Mouse (Mus musculus) kidney, postnatal 4 days (tissue): ENCODE measurements around the gene Arl6ip5.

Source experiments
- DNase-seq, 2 experiments: peaks; one replicate each; pipeline ENCODE4 v3.0.0; 2021; ENCODE audit warnings: mixed read lengths in 2 of 2

Gene Arl6ip5

DNA sequence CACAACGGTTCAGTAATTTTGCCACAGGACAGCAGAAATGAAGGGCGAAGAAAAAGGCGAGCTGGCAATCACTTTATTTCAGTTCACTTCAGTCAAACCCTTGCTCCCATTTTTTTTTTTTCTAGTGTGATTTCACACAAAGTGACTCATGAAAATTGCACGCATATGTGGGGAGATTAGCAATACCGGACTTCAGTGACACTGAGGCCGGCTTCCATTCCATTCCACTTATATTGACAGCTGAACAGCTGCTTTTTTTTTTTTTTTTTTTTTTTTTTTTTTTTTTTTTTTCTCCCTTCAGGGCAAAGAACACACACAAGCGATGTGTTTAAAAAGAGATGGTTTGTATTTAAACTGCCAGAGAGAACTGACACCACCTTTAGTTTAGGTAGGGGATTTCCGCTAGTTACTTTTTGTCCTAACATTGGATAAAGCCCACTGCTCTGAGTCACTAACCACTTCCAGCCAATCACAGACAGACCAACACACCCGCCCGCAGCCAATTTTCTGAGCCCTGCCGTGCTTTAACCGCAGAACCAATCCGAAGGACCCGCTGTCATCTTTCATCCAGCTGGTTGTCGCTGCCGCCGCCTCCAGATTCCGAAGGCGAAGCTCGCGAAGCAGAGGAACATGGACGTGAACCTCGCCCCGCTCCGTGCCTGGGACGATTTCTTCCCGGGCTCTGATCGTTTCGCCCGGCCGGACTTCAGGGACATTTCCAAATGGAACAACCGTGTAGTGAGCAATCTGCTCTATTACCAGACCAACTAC, at the start of gene Arl6ip5:
Gene Arl6ip5 (plus strand): TSS at position 499 of the 771 bp plus-strand sequence.
- peak; percentile 89 to 93 for DNase-seq

DNA sequence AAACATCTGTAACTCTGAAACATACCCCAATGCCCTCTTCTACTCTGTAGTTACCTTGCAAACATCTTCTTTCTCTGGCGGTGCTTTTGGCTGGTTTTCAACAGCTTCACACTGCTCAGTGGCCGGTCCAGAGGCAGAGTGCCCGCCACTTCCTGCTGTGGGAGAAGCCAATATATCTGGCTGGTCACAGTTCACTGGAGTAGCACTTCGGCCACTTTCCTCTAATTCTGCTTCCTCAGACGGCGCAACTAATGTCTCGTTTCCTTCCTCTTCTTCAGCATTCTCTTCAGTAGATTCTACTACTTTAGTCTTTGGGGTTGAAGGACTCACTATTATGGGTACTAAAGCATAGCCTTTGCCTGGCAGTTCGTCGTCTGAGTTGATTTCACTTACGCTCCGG, 34.8 kb upstream of the Arl6ip5 start:
- peak; percentile 48 to 57 for DNase-seq

DNA sequence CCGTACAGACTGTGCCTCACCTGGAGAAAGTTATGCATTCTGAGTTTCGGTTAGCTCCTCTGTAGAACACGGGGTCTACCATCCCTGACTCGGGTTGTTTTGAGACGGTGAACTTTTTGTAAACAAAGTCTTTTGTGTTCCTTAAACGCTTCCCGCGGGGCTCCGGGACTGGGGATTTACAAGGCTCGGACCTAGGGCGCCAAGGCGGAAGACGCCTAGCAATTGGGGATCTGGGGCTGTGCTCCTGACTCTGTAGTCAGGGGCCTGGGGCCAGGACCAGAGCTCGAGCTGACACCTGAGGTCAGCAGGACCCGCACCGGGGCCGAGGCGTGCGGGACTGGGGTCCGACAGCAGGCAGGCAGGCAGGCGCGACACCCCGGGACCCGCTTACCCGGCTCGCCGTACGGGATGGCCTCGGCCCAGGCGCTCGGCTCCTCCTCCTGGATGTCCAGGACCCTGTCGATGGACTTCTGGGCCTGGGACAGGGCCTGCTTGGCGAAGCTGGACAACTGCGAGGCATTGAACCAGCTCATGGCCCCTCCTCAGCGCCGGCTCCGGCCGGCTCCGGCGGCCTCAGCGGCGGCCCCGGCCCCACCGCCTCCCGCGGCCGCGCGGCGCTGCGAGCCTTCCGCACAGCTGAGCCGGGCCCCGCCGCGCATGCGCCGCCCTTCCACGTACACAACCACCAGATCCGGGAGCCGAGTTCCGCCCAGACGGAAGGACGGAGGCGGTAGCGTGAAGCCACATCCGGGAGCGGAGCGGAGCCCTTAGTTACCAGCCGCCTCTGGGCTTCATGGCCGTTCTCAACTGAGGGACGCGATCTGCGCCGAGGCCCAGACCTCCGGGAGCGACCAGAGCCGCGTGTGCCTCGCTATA, 31.8 kb upstream of the Arl6ip5 start, which contains the start of gene Tmf1:
Gene Tmf1 (minus strand): TSS at position 632 of the 876 bp plus-strand sequence.
- peak; percentile 97 to 98 for DNase-seq

DNA sequence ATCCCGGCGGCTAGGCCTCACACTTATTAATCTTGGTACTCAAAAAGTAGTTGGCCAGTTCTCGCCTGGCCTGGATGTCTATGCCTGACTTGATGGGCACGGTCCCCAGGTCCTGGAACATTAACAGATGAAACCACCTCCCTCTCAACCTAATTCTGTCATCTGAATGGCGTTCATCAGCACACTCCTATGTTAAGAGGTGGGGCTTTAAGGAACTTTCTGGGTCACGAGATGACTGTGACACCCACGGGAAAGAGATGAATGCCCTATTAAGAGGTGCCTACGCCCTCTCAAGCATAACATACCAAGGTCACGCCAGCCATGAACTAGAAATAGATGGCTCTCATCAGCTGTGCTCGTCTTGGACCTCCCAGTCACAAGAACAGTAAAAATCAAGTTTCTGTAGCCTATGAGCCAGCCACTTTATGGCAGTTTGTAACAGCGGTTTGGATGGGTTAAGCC, 31.1 kb upstream of the Arl6ip5 start:
- no peak for DNase-seq

DNA sequence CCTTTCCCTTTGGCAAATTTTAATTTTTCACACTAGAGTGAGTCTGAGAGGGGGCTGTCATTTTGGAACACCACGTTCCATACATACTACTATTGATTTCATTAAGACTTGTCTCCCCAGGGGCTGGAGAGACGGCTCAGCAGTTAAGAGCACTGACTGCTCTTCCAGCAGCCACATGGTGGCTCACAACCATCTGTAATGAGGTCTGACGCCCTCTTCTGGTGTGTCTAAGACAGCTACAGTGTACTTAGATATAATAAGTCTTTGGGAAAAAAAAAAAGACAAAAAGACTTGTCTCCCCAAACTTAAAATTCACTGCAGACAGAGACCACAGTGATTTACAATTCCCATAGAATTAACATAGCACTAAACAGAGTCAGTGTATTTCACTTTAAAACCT, 10.1 kb upstream of the Arl6ip5 start:
- no peak for DNase-seq

DNA sequence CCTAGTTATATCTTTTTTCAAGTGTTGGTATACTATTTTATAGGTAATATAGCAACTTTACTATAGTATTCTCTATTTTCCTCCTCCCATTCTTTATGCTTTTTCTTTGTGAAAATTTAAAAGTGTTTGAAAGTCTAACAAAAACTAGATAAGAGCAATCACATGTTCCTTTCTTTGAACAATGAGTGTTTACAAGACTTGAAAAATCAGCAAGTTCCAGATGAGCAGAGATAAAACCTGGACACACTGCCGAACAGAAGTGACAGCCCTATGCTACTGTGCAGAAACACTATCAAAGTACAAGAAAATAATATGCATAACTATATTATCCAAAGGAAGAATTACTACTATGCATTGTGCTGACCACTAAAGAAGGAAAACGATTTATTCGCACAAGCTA, 8.0 kb upstream of the Arl6ip5 start:
- no peak for DNase-seq

DNA sequence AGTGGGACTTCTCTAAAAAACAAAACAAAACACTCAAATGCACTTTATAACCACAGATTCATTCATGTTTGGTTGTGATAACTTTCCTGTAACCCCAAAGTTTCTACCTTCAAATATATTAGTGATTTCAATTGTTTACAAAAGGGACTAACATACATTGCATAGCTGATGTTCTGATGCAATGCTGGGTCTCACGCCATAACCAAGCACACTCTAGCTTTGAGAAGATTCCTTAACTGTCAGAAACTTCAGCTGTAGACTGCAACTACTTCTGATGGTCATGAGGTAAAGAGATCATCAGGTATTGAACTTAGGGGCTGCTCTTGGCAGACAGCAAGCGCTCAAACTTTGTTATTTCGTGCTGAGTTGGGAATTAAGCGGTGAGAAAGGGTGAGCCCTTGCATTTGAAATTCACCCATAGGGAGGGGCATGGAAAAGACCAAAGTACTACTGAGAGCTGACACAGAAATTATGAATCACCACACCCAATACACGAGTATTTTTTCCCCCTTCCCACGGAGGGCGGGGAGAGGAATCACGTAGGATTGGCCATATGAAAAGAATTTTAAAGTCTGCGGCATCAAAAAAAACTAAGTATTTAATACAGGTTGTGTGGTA, 6.1 kb upstream of the Arl6ip5 start:
- DNase-seq: no peak

DNA sequence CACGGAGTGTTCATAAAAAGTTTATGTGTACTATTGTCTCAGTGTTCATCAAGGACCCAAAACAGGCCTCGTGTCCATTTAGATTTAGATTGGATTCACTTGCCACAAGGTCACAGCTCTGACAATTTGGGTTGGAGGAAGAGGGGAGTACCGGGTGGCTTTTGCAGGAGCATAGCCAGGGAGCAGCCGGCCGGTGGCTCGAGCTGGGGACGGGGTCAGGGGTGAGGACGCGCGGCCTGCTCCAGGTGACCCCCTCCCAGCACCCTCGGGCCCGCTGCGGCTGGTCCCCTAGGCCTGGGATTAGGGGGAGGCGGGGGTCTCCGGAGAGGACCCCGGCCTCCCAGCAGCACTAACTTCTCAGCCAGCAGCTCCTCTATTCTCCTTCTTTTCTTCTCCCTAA, 5.5 kb upstream of the Arl6ip5 start:
- DNase-seq: peak; percentile 43 to 60

DNA sequence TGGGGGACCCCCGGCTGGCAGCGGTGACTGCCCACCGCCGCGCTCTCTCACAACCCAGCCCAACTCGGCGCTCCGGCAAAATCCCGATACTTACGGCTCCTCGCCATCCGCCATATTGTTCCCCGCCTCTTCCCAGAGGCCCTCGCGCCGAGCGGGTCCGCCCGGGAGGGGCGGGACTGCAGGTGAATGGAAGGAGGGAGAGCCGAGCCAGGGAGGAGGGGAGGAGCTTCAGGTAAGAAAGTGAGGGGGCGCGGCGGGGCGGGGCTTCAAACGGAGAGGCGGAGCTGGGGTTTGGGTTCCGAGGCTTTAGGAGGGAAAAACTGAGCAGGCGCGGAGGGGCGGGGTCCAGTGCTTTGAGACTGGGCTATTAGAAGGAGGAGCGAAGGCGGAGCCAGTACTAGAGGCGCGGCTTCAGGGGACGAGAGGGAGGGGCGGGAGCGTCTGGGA, 5.0 kb upstream of the Arl6ip5 start, which contains the start of gene Uba3:
Gene Uba3 (minus strand): TSS at position 209 of the 447 bp plus-strand sequence.
- DNase-seq: peak; percentile 100

DNA sequence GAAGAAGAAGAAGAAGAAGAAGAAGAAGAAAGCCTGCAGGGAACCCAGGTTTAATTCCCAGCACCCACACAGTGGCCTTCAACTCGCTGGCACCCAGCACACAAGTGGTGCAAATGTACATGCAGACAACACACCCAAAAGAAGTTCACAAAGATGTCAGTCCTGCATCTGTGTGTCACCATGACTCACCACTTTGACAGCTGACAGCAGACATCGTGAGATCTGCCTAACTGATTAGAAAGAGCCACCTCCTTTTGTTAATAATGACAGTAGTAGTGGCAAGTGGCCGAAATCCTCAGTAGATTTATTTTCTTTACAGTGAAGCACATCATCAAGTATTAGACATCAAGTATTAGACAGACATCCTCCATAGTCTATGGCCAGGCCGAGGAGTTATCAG, 3.4 kb upstream of the Arl6ip5 start:
- DNase-seq: no peak

DNA sequence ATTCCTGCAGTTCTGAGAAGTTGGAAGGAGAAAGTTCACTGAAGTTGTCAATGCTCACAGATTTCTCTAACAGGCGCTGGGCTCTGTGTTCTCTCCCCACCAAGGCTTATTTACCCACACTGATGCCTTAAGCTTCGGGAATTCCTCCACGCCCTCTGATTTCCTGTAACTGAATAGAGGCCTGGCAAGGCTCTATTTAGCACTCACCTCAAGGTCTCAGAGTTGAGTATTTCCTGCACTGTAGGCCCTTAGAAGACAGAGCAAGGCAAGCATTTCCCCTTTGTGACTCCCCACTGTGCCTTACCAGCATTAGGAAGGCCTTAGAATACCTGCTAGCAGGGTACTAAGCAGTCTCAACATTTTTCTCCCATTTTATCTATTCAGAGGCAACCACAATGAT, 2.1 kb upstream of the Arl6ip5 start:
- DNase-seq: no peak

DNA sequence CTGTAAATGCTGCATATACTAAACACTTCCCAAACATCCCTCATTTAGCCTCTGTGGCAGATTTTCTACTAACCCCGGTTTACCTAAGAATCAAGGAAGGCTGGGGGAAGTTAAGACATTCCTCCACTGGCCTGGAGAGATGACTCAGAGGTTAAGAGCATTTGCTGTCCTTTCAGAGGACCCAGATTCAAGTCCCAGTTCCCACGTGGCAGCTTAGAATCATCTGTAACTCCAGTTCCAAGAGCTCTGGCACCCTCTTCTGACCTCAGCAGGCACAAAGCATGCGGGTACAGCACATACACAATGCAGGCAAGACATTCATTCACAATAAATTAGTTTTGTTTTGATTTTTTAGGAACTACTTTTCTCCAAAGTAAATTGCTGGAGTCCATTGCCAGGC, 1.3 kb upstream of the Arl6ip5 start:
- no peak for DNase-seq

DNA sequence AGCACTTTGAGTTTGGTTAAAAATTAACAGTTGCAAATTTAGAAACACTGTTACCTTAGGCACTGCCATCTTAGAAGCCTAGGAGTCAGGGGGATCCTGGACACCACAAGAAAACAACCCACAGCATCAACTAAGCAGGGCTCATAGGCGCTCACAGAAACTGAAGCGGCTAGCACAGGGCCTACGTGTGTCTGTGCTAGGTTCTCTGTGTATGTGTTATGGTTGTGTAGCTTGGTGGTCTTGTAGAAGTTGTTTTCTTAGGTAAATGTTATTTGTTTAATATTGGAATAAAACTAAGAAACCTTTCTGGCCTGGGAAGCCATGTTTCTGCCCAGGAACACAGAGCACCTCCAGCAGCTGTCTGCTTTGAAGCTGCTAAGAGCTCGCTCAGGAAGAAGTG, 738 bp upstream of the Arl6ip5 start:
- no peak for DNase-seq

DNA sequence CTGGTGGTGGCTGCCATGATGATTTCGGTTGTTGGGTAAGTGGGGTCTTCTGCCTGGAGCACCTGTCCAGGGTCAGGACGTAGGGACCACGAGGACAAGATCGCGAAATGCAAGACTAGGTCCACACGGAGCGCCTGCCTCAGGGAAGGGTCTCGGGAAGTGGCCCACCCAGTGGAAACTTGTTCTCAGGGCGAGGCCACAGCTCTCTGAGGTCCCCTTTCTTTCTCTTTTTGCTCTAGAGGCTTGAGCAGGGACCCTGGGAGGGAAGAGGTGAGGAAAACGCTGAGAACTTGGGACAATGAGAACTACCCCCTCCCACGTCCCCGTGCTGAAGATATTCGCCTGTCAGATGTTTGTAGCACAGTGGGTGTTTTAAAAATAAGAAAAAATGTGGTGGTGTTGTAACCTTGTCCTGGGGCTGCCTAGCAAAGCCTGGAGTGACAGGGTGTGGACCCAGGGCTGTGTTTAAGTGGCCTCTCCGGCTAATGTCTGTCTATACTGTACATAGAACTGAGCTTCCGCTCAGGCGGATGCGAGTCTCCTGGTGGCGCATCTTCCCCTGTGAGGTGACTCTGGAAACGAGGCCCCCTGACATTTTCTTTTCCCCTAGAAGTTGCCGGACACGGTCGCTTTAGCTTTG, 593 bp downstream of the Arl6ip5 start:
- DNase-seq: peak; percentile 31 to 45

DNA sequence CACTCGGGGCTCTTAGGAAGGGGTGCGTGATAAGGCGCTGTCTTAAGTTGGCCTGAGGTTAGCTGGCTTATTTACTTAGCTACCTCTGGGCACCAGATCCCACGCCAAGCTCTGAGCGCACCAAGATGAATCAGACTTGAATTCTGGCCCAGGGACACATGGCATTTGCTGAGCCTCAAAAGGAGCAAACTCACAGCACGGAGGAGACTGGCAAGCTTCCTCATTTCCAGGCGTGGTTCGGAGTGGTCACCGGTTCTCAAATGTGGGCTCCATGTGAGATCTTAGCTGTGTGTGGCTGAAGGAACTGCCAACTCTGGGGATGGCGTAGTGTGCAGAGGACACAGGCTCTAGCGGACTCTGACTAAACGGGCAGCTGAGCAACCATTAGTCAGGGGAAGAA, 1.5 kb downstream of the Arl6ip5 start:
- peak in 1 of 2 experiments; percentile 11 for DNase-seq

DNA sequence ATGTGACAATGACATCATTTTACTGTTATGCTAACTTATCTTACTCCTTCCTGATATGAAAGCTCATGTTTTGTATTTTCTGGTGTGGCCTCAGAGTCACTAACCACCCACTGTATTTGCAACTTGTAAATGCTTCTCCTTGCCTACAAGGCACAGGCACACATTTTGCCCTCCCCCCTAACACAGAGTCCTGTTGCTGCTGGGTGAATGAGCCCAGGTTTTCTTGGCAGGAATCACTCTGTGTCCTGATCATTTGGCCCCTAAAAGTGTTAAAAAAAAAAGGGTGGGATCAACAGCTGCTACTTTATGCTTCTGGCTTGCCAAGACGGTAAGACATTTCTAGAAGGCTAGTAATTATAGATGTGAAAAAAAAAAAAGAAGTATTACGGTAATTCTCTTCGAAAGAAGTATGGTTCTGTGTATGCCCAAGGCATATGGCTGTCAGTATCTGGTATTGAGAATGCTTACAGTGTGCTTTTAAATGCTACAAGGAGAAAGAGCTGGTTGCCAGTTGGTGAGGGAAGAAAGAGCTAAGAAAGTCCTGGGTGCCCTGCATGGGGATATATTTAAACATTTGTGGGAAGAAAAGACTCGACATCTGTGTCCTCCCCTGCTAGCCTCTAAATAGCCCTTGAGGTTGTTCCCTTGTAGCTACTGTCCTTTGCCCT, 5.8 kb downstream of the Arl6ip5 start:
- no peak for DNase-seq

DNA sequence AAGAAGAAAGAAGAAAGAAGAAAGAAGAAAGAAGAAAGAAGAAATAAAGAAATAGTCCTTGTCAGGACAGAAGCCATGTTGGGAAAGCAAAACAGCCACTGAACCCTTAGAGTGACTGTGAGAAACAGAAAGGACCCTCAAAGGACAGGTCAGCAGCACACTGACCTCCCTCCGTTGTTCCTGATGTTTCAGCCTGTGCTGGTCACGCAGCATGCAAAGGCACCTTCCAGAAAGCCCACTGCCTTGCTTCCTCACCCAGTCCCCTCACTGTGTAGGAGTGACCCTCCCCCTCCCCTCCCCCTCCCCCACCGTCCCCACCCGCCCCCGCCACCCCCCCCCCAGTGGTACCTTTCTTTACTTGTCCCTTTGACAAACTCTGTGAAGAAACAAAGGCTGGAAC, 10.2 kb downstream of the Arl6ip5 start:
- DNase-seq: no peak

DNA sequence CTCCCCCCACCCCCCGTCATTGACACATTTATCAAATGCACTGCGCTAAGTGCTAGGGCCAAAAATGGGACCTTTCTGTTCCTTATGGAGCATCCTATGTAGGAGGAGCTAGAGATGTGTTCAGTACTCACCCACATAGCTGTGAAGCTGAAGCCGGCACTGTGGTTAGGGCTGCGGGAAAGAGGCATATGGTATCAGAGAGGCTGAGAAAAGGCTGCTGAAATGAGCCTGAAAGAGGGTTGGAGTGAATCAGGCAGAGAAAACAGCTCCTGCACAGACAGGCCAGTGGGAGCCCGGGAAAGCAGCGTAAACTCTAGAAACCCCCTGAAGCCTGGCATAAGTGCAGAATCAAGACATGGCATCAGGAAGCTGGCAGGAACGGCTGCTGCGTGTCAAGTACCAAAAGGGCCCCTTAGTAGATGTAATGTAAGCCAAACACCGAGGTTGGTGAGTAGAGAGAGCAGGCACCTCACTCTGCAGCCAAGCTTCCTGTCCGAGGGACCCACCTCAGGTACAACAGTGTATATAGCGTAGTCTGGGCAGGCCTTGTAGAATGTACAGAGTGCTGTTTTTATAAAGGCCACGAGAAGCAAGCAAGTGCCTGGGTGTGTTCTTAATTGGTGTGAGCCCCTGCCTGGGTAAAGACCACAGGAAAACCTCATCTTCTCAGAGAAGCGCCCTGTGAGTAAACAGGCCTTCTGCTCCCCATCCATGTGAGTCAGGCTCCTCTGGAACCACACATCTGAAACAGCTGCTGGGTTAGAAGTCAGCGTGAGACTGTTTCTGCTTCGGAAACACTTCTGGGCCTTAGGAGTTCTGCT, 10.9 kb downstream of the Arl6ip5 start:
- no peak for DNase-seq

DNA sequence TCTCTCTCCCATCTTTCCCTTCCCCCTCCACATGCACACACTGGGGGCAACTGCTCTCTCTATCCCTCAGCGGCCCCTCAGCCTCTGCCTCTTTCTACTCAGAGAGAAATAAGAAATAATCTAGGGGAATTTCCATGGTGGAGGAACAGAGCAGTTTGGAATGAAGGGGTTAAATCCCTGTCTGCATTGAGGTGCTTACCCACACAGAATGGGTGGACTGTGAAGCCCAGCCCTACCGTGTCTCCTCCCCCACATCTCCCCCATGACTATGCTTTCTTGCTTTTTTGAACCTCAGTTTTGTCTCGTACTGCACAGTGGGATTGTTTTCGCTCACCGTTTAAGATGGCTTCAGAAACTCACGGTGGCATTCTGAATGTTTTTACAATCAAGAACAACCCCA, 11.8 kb downstream of the Arl6ip5 start:
- DNase-seq: no peak

DNA sequence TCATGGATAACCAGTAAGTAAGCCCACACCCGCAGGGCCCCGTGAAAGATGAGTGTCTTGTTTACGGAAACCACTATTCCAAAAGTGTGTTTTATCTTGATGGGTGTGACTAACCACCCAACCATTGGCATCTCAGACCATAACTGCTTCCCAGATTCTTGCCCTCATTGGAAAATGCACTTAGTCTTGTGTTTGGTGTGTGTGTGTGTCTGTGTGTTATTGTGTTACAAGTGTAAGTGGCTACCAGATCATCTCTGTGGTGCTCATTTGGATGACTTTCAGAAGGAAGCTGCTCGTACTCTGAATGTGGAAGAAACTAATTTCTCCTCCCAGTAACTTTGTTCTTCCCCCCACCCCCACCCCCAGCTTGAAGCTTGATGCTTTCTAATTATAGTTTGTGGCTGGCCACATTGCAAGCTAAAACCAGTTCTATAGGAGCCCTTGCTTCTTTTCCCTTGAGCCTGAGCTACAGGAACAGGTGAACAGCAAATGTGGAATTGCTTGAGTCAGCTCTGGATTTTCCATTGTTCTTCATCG, 12.5 kb downstream of the Arl6ip5 start:
- DNase-seq: no peak

DNA sequence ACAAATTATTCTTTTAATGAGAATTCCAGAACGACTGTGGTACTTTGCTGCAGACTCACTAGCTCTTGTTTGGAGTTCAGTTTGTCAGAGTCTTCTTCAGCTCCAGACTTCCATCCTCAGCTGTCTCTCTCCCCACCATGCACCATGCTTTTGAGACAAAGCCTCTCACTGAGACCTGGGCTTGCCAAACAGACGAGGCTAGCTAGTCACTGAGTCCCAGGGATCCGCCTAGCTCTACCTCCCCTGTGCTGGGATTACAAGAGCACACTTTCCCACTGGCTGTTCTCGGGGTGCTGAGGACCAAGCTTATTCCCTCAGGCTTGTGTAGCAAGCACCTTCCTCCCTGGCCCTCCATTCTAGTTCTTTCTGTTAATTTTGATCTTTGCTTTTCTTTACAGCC, 13.1 kb downstream of the Arl6ip5 start:
- no peak for DNase-seq
